Mouse (Mus musculus) stomach, embryonic 16.5 days (tissue): Measurements from ENCODE around the gene Abhd5. TPM values are rescaled to one million over a fixed set of nuclear protein-coding genes. Genes with fewer than 3 reads are reported as not detected.

Experiments
- ATAC-seq: fragments of 200-750 bp; cut with Nextera tagmentation; 2 replicates; pipeline ENCODE4 v1.8.0; 2017; ENCODE audit warnings: moderate number of reproducible peaks, moderate TSS enrichment; ENCODE audit not compliant: insufficient read depth, low FRiP score
- H3K27ac ChIP-seq: fragments of 300-500 bp; sonication (generic); 2 replicates; pipeline ENCODE4 v1.5.1; 2014; ENCODE audit warnings: low read length
- H3K27me3 ChIP-seq: fragments of 300-500 bp; sonication (generic); 2 replicates; pipeline ENCODE4 v1.6.1; 2014; ENCODE audit warnings: low read length, control low read depth, mixed read lengths; ENCODE audit not compliant: control insufficient read depth, insufficient read depth
- H3K36me3 ChIP-seq: fragments of 300-500 bp; sonication (generic); 2 replicates; pipeline ENCODE4 v1.6.1; 2014; ENCODE audit warnings: low read length; ENCODE audit not compliant: control insufficient read depth, insufficient read depth
- H3K4me1 ChIP-seq: fragments of 300-500 bp; sonication (generic); 2 replicates; pipeline ENCODE4 v1.6.1; 2014; ENCODE audit warnings: low read length, control low read depth, mixed read lengths; ENCODE audit not compliant: control insufficient read depth, insufficient read depth
- H3K4me2 ChIP-seq: fragments of 300-500 bp; sonication (generic); 2 replicates; pipeline ENCODE4 v1.6.1; 2014; ENCODE audit warnings: low read depth, low read length, mixed read lengths
- H3K4me3 ChIP-seq: fragments of 300-500 bp; sonication (generic); replicated peaks from 2 replicates; pipeline ENCODE4 v1.5.1; 2014; ENCODE audit warnings: mild to moderate bottlenecking, low read length
- H3K9ac ChIP-seq: fragments of 300-500 bp; sonication (generic); 2 replicates; pipeline ENCODE4 v1.6.1; 2014; ENCODE audit warnings: low read length
- H3K9me3 ChIP-seq: fragments of 300-500 bp; sonication (generic); replicated peaks from 2 replicates; pipeline ENCODE4 v1.6.1; 2016; ENCODE audit warnings: low read length, control low read depth; ENCODE audit not compliant: control insufficient read depth
- WGBS: fragments of 180-500 bp; shearing (Covaris S2); extraction: QIAGEN DNeasy Blood & Tissue Kit; methylation state at CpG from one replicate; pipeline ENCODE4 v1.1.7; 2014; 5-methylcytosine and 5-hydroxymethylcytosine counted together
- polyA plus RNA-seq: library from polyadenylated mRNA; unstranded; fragments of >200 nt; fragmentation: Nextera tagmentation; extraction: Ambion mirVana; gene quantifications from 2 replicates; pipeline ENCODE4 v1.2.1, GENCODE M21; 2015

Gene Abhd5
- polyA plus RNA-seq, 1 experiment from 2014 or later, result 27.8 TPM

GRCm38 (mm10) chr9:122343399-122343798 lies 8.0 kb upstream of the Abhd5 start:
- H3K9me3 ChIP-seq, result no peaks in the 10 kb centered on the region
- no peak overlapping the region for H3K4me2 ChIP-seq
- no peak overlapping the region for H3K4me3 ChIP-seq
- H3K27ac ChIP-seq, result no peak overlapping the region
- no peak for ATAC-seq
- no peaks in the 10 kb centered on the region for H3K4me1 ChIP-seq
- no peak overlapping the region for H3K9ac ChIP-seq
- WGBS, result 75% methylated on average over 7 of the region's 7 CpGs
- no peaks in the 10 kb centered on the region for H3K27me3 ChIP-seq
- H3K36me3 ChIP-seq, result no peaks in the 10 kb centered on the region

- H3K9me3 ChIP-seq, result no peaks in the 10 kb centered on the region
- H3K4me2 ChIP-seq, result no peak overlapping the region
- 88% methylated on average over 8 of the region's 8 CpGs for WGBS
- H3K27ac ChIP-seq, result no peak overlapping the region
- ATAC-seq, result no peak
- H3K9ac ChIP-seq, result no peak overlapping the region
- H3K4me1 ChIP-seq, result no peaks in the 10 kb centered on the region
- H3K27me3 ChIP-seq, result no peaks in the 10 kb centered on the region
- no peaks in the 10 kb centered on the region for H3K36me3 ChIP-seq
- H3K4me3 ChIP-seq, result no peak overlapping the region
Measured at GRCm38 (mm10) chr9:122344560-122344959, 6.8 kb upstream of the Abhd5 start.

GRCm38 (mm10) chr9:122345291-122345690 lies 6.1 kb upstream of the Abhd5 start:
- H3K9ac ChIP-seq, result no peak overlapping the region
- H3K4me1 ChIP-seq, result no peaks in the 10 kb centered on the region
- WGBS, result 73% methylated on average over 3 of the region's 3 CpGs
- ATAC-seq, result no peak
- no peak overlapping the region for H3K4me2 ChIP-seq
- no peaks in the 10 kb centered on the region for H3K9me3 ChIP-seq
- no peaks in the 10 kb centered on the region for H3K36me3 ChIP-seq
- H3K27me3 ChIP-seq, result no peaks in the 10 kb centered on the region
- H3K27ac ChIP-seq, result no peak overlapping the region
- H3K4me3 ChIP-seq, result no peak overlapping the region

- WGBS, result 85% methylated on average over 5 of the region's 5 CpGs
- H3K9ac ChIP-seq, result no peak overlapping the region
- H3K4me3 ChIP-seq, result no peak overlapping the region
- no peaks in the 10 kb centered on the region for H3K9me3 ChIP-seq
- no peaks in the 10 kb centered on the region for H3K36me3 ChIP-seq
- H3K4me2 ChIP-seq, result no peak overlapping the region
- H3K27ac ChIP-seq, result no peak overlapping the region
- H3K27me3 ChIP-seq, result no peaks in the 10 kb centered on the region
- ATAC-seq, result no peak
- H3K4me1 ChIP-seq, result 0 out of 2 replicates have a peak, but pooled peaks cover 2% of the 10 kb centered on the region
Measured at GRCm38 (mm10) chr9:122346059-122346458, 5.3 kb upstream of the Abhd5 start.

GRCm38 (mm10) chr9:122347882-122348281 lies 3.5 kb upstream of the Abhd5 start:
- WGBS, result 90% methylated on average over 1 of the region's 1 CpGs
- peaks cover 6% of the 10 kb centered on the region for H3K4me1 ChIP-seq
- ATAC-seq, result no peak
- no peak overlapping the region for H3K4me3 ChIP-seq
- no peak overlapping the region for H3K4me2 ChIP-seq
- H3K9ac ChIP-seq, result no peak overlapping the region
- no peaks in the 10 kb centered on the region for H3K9me3 ChIP-seq
- no peaks in the 10 kb centered on the region for H3K27me3 ChIP-seq
- H3K27ac ChIP-seq, result no peak overlapping the region
- H3K36me3 ChIP-seq, result no peaks in the 10 kb centered on the region

- WGBS, result 71% methylated on average over 4 of the region's 4 CpGs
- Histone ChIP-seq H3K9me3 (no peaks in the 10 kb centered on the region), H3K36me3 (no peaks in the 10 kb centered on the region), H3K27me3 (no peaks in the 10 kb centered on the region), H3K4me1 (peaks cover 6% of the 10 kb centered on the region), H3K27ac (no peak overlapping the region), H3K4me3 (no peak overlapping the region), H3K4me2 (no peak overlapping the region), H3K9ac (no peak overlapping the region)
- no peak for ATAC-seq
Measured at GRCm38 (mm10) chr9:122349286-122349685, 2.1 kb upstream of the Abhd5 start.

GRCm38 (mm10) chr9:122350396-122351130 lies 845 bp upstream of the Abhd5 start:
- WGBS, result 69% methylated on average over 7 of the region's 7 CpGs
- Histone ChIP-seq H3K27ac (peak overlapping the region; percentile 62), H3K9ac (peak overlapping the region; percentile 95; the same call in 1 of the 2 replicates), H3K27me3 (no peaks in the 10 kb centered on the region), H3K4me2 (peak overlapping the region; percentile 78), H3K4me1 (peaks cover 6% of the 10 kb centered on the region), H3K4me3 (peak overlapping the region; percentile 82), H3K9me3 (no peaks in the 10 kb centered on the region), H3K36me3 (no peaks in the 10 kb centered on the region)
- no peak for ATAC-seq

- 1% methylated on average over 30 of the region's 30 CpGs for WGBS
- peak overlapping the region; percentile 78 for H3K4me2 ChIP-seq
Measured at GRCm38 (mm10) chr9:122352025-122352392, 601 bp downstream of the Abhd5 start.

GRCm38 (mm10) chr9:122352911-122353310 lies 1.5 kb downstream of the Abhd5 start:
- Histone ChIP-seq H3K9me3 (no peaks in the 10 kb centered on the region), H3K27me3 (no peaks in the 10 kb centered on the region), H3K9ac (no peak overlapping the region), H3K36me3 (no peaks in the 10 kb centered on the region), H3K4me1 (peaks cover 6% of the 10 kb centered on the region), H3K4me2 (peak overlapping the region; percentile 27; the same call in 1 of the 2 replicates), H3K4me3 (no peak overlapping the region), H3K27ac (no peak overlapping the region)
- WGBS, result 83% methylated on average over 4 of the region's 4 CpGs
- no peak for ATAC-seq

More at GRCm38 (mm10) chr9:122352025-122352392, 601 bp downstream of the Abhd5 start:
- no peaks in the 10 kb centered on the region for H3K9me3 ChIP-seq
- ATAC-seq, result 0 out of 2 replicates have a peak, but pooled peaks have one; percentile 8
- peak overlapping the region; percentile 60; the same call in 1 of the 2 replicates for H3K27ac ChIP-seq
- H3K4me3 ChIP-seq, result peak overlapping the region; percentile 82
- H3K9ac ChIP-seq, result peak overlapping the region; percentile 95
- no peaks in the 10 kb centered on the region for H3K36me3 ChIP-seq
- H3K27me3 ChIP-seq, result no peaks in the 10 kb centered on the region
- peaks cover 6% of the 10 kb centered on the region for H3K4me1 ChIP-seq
